Mouse (Mus musculus): ENCODE data around the gene Nav2.
A peak's percentile ranks its signal among the peaks of the same experiment; 100 is the strongest.

Nav2 gene

GRCm38 (mm10) chr7:48908521-48909341 is at the start of gene Nav2:
Gene Nav2 (plus strand): TSS chr7:48908716.
- peak; percentile 36 for DNase-seq

- DNase-seq = no peak
Measured at GRCm38 (mm10) chr7:48859362-48859761, 49.2 kb upstream of the Nav2 start.

- DNase-seq = no peak
Measured at GRCm38 (mm10) chr7:48860948-48861347, 47.6 kb upstream of the Nav2 start.

DNA sequence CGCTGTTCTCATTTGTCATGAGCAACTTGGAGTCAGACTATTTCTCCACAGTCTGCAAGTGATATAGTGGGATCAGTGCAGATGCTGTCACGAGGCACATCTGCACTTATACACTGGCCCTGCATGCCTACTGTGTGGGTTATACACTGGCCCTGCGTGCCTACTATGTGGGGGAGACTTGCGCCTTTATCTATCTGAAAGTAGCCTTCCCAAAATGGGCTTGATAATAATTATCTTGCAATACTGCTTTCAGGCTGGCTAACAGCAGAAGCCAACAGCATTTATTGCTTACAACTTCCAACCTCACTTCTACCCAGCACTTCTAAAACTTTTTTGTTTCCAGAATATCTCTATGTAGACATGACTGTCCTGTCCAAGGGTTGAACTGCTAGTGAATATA is 46.7 kb upstream of the Nav2 start:
- no peak for DNase-seq

DNA sequence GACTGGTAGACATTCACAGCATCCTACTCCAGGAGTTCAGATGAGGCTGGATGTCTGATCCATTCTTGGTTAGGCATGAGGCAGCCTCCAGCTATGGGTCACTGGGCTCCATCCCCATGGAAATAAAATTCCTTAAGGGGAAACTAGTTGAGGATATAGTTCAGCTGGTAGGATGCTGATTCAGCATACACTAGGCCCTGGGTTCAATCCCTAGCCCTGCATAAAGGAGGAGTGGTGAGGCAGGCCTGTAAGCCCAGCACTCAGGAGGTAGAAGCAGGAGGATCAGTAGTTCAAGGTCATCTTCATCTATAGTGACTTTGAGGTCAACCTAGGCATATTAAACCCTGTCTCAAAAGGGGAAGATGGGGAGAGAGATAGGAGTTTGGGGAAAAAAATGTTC is 44.3 kb upstream of the Nav2 start:
- DNase-seq = no peak

- no peak for DNase-seq
Measured at GRCm38 (mm10) chr7:48864671-48865458, 43.7 kb upstream of the Nav2 start.

GRCm38 (mm10) chr7:48867576-48867975 is 40.9 kb upstream of the Nav2 start:
- DNase-seq = no peak

DNA sequence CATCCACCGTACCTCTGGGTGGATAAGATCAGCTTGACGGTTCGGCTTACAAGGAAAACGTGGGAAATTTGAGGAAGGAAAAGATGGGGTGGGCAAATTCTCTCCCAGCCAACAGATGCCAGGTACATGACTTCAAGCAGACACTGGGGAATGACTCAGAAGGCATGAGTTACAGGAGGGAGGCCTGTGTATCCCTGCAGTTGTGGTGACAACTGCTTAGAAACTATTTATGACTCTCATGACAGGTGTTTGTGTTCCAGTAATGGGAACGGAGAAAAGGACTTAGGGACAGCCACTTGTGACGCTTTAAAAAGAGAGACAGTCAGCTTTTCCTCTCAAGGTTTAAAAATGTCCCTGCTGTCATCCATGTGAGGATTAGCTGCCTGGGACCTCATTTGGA is 38.4 kb upstream of the Nav2 start:
- no peak for DNase-seq

GRCm38 (mm10) chr7:48870579-48871180 is 37.8 kb upstream of the Nav2 start:
- no peak for DNase-seq

GRCm38 (mm10) chr7:48871292-48871691 is 37.2 kb upstream of the Nav2 start:
- no peak for DNase-seq

- no peak for DNase-seq
Measured at GRCm38 (mm10) chr7:48875096-48875495, 33.4 kb upstream of the Nav2 start.

GRCm38 (mm10) chr7:48876526-48876925 is 32.0 kb upstream of the Nav2 start:
- peak; percentile 43 for DNase-seq

DNA sequence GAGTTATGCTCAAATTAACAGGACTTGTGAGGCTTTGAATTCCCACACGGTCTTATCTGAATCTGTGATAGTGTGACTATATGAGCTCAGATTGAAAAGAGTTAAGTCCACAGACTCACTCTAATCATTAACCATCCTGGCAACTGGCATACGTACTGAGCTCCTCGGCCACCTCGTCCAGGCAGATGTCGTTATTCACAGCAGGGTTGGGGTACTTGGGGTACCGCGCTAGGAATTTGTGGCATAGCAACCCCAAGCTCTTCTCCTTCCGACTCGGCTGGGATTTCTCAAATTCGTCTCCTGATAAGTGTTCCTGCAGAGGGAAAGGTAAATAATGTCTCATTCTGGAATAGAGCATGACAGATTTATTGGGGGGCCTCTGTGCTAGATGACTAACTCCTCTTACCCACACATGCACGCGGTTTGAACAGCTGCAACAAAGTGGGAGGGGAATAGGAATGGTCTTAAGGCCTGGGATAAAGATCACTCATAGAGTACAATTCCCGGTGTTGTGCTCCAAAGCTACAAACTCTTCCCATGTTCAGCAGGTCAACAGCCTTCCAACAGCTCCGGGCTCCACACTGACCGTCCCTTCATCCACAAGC is 30.6 kb upstream of the Nav2 start:
- no peak for DNase-seq

GRCm38 (mm10) chr7:48879574-48879973 is 28.9 kb upstream of the Nav2 start:
- no peak for DNase-seq

- DNase-seq = peak; percentile 97
Measured at GRCm38 (mm10) chr7:48880591-48881481, 27.7 kb upstream of the Nav2 start.

DNA sequence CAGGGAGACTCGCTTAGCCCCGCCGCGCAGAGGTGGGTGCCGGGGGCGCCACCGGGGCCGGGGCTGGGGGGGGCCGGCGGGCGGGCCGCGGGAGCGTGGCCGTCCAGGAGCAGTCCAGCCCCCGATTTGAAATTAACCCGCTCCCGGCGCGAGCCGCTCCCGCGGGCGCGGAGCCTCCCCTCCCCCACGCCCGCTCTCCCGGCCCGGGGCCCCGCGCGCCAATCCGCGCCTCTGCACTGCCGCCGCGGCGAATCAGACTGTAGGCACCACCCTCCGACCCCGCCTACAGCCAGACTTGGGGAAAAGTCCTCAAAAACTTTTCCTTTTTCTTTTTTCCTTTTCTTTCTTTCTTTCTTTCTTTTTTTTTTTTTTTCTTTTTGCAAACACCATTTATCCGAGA is 27.0 kb upstream of the Nav2 start, which contains the start of gene E2f8:
TSS of gene E2f8 (minus strand) at position 111 of the 400 bp plus-strand sequence.
- DNase-seq = peak; percentile 88

DNA sequence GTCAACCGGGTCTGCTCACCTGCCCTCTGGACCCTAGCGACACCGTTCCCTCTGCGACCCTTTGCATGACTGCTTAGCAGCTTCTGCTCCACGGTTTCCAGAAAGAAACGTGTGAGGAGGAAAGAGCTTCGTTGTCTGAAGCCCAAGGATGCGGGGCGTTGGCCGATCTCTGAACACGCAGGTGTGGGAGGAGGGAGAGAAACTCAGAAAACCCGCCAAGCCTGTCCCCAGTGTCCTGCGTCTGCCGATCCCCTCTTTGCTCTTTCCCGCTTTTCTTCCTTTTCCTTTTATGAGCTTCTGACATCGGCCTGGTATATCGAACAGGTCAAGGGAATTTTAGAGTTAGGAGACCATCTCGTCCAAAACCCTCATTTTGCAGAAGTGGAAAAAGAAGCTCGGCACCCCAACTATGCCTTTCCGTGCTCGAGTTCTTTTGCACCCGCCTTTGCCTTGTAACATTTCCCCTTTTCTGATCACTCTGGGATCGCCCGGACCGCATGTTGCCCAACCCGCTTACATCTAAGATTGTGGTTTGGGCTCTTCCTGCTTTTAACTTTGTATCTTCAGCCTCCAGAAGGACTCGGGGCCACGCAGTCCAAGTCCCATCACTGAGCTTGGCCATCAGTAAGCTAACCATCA is 26.4 kb upstream of the Nav2 start:
- DNase-seq = peak; percentile 45

DNA sequence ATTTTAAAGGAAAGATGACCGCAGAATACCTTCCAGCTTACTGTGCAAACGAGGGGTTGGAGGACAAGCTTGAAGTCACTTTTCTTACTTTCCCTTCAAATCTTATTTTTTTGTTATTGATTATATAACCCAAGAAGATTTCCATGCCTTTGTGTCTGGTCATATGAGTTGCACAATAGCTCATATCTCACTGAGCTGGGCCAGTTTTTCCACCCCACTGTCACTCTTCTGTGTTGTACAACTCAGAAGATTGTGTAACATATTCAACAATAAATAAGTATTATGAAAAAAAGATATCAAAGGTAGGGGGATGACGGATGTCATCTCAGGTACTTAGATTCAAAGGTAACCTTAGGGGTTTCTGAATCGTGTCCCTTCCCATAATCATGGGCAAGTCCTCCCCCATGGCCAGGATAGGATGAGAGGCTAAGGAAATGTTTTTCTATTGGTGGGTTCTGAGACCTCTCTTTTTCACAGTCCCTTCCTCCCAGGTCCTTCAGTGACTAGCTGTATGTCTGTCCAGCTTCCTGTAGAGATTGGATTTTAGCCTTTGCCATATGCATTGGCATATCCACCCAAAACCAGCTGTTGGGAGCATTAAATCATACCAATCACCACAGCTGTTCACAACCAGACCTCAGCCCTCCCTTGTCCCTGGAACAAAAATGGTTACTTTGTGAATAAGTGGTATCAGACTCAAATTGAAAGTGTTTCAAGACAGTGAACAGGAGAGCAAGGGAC is 24.8 kb upstream of the Nav2 start:
- DNase-seq = no peak

GRCm38 (mm10) chr7:48884266-48884611 is 24.3 kb upstream of the Nav2 start:
- DNase-seq = no peak

DNA sequence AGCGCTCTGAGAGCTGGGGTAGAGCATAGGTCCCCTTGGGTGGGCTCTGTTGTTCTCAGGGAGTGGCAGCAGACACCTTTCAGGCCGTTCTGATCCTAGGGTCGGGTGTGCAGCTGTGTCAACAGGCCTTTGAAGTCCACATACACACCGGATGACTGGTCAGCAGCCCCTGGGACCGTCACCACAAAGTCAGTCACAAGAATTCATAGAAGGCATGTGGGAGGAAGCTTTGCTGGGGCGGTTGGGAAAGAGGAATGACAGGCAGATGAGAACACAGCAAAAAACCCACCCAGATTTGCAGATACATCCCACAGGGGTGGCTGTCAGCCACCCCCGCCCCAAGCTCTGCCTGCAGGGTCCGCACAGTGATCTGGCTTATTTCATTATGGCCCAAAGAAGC is 20.5 kb upstream of the Nav2 start:
- DNase-seq = no peak

DNA sequence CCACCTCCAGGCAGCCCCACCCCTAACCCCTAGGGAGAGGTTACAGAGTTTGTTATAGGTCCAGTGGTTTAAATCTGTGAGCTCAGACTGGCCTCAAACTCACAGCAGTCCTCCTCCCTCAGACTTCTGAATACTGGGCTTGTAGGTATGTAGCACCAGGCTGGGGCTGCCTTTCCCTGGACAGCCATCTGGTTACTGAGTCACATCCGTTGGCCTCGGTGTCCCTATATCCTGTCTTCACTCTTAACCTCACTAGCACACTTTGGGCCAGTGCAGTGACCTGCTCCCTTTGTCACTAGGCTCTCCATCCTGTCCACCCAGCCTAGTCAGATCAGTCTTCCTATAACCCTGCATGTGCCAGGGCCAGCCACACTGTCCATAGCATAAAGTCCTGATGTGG is 19.8 kb upstream of the Nav2 start:
- DNase-seq = no peak
